Mouse (Mus musculus) liver, embryonic 13.5 days (tissue): ENCODE measurements around the gene Serpinc1. TPM values are rescaled to one million over a fixed set of nuclear protein-coding genes. Genes with fewer than 3 reads are reported as not detected.

Experiments used
- polyA plus RNA-seq: library from polyadenylated mRNA; unstranded; fragments of >200 nt; fragmentation: Nextera tagmentation; extraction: Ambion mirVana; gene quantifications from 2 replicates; pipeline ENCODE4 v1.2.1, GENCODE M21; 2015

Gene Serpinc1
- polyA plus RNA-seq, 1 experiment from 2014 or later, result 326 TPM

Other genes starting within 250 kb of the Serpinc1 start
- 37.5 and 41.6 TPM in 2 replicates for gene Rabgap1l, start 185.4 kb upstream of the Serpinc1 start, polyA plus RNA-seq
- 3.8 and 4.3 TPM in 2 replicates for gene Rc3h1, start 72.2 kb upstream of the Serpinc1 start, polyA plus RNA-seq
- 2.5 and 3.2 TPM in 2 replicates for gene Zbtb37, start 56.3 kb downstream of the Serpinc1 start, polyA plus RNA-seq
- gene Dars2, start 92.1 kb downstream of the Serpinc1 start, polyA plus RNA-seq, result 40.7 and 49.0 TPM in 2 replicates
- gene Cenpl, start 92.1 kb downstream of the Serpinc1 start, polyA plus RNA-seq, result 35.3 and 39.8 TPM in 2 replicates
- gene Klhl20, start 152.9 kb downstream of the Serpinc1 start, polyA plus RNA-seq, result 5.7 and 7.6 TPM in 2 replicates
- gene Ankrd45, start 164.1 kb downstream of the Serpinc1 start, polyA plus RNA-seq, result 0.06 TPM in 1 of 2 replicates, not detected in the other
- not detected in 2 replicates for gene Tex50, start 180.7 kb downstream of the Serpinc1 start, polyA plus RNA-seq